Mouse (Mus musculus): Measurements from ENCODE around the gene Spint2. TPM values are rescaled to one million over a fixed set of nuclear protein-coding genes. Genes with fewer than 3 reads are reported as not detected.

Gene Spint2
- polyA plus RNA-seq, 1 experiment from 2014 or later, result 98.5 TPM

DNA sequence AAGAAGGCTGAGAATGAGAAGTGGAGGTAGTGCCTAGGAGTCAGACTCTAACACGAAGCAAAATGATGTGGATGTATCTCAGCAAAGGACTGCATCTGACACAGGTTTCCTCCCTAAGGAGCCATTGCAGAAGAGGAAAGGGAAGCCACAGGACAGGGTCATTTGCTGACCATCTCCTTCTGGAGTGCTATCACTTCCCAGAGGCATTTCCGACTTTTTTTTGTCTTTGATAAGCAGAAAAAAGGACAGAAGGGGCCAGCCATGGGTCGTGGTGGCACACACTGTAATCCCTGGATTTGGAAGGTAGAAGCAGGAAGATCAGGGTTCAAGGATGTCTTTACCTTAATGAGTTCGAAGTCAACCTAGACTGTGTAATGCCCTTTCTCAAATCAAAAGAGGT is 45.1 kb downstream of the Spint2 start:
- Histone ChIP-seq H3K9ac (ENCODE audit: low read length) (no peak overlapping the region), H3K4me2 (ENCODE audit: low read length) (no peak overlapping the region), H3K36me3 (ENCODE audit: control insufficient read depth, insufficient read depth, low read length) (no peaks in the 10 kb centered on the region), H3K4me1 (ENCODE audit: control insufficient read depth in 2 of 2, insufficient read depth in 2 of 2, low read length in 2 of 2) (peaks cover 12 to 36% of the 10 kb centered on the region in 2 experiments), H3K9me3 (ENCODE audit: control insufficient read depth, low read length) (no peaks in the 10 kb centered on the region), H3K27ac (replicated peaks in 1 of 2; ENCODE audit: control insufficient read depth in 1 of 2, insufficient read depth in 1 of 2, low read depth in 2 of 2, low read length in 2 of 2) (peak overlapping the region in 1 of 2 experiments; percentile 33; a peak in 1 of 4 replicates), H3K27me3 (ENCODE audit: control insufficient read depth, insufficient read depth, low read length) (peaks cover 2% of the 10 kb centered on the region), H3K4me3 (ENCODE audit: control insufficient read depth in 1 of 2, insufficient read depth in 1 of 2, low read depth in 1 of 2, low read length in 2 of 2) (no peak overlapping the region)
- ATAC-seq (ENCODE audit: insufficient number of reproducible peaks, insufficient read depth, low FRiP score, low read depth), result no peak
- WGBS, result 64% methylated on average over 4 of the region's 4 CpGs

DNA sequence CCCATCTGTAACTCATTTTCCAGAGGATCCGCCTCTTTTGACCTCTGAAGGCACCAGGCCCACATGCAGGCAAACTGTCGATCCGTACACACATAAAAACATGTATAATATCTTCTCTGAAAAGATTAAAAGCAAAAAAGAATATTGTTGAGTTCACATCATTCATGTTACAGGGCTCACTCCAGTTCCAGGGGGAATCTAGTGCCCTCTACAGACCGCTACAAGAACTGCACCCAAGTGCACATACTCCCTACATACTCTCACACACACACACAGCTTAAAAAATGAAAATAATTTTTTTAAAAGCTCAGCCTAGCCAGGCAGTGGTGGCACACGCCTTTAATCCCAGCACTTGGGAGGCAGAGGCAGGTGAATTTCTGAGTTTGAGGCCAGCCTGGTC is 47.1 kb downstream of the Spint2 start:
- H3K4me1 ChIP-seq (ENCODE audit: control insufficient read depth in 2 of 2, insufficient read depth in 2 of 2, low read length in 2 of 2), result peaks cover 12 to 35% of the 10 kb centered on the region in 2 experiments
- H3K9me3 ChIP-seq (ENCODE audit: control insufficient read depth, low read length), result no peaks in the 10 kb centered on the region
- WGBS, result 78% methylated on average over 5 of the region's 5 CpGs
- H3K4me2 ChIP-seq (ENCODE audit: low read length), result no peak overlapping the region
- no peak overlapping the region for H3K4me3 ChIP-seq (ENCODE audit: control insufficient read depth in 1 of 2, insufficient read depth in 1 of 2, low read depth in 1 of 2, low read length in 2 of 2)
- peak overlapping the region; percentile 84 to 87; a peak in 3 of 4 replicates for H3K27ac ChIP-seq (replicated peaks in 1 of 2; ENCODE audit: control insufficient read depth in 1 of 2, insufficient read depth in 1 of 2, low read depth in 2 of 2, low read length in 2 of 2)
- no peak overlapping the region for H3K9ac ChIP-seq (ENCODE audit: low read length)
- H3K27me3 ChIP-seq (ENCODE audit: control insufficient read depth, insufficient read depth, low read length), result peaks cover 8% of the 10 kb centered on the region
- no peak for ATAC-seq (ENCODE audit: insufficient number of reproducible peaks, insufficient read depth, low FRiP score, low read depth)
- H3K36me3 ChIP-seq (ENCODE audit: control insufficient read depth, insufficient read depth, low read length), result no peaks in the 10 kb centered on the region

DNA sequence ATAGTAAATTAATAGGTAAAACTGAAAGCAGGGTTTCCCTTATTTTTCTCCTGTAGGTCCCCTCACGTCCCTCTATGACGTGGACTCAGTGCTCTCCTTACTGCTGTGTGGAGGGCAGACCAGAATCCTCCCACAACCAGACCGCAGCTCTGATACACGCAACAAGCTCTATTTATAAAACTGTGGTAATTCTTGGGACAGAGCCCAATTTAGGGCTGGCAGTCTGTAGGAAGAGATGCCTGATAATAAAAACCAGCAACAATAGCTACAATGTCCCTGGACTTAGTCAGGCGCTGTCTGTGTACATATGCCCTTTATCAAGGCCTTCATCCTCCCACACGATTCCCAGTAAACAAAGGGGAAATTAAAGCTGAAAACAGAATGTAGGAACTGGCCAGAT is 48.0 kb downstream of the Spint2 start:
- peak; percentile 23; the same call in 1 of the 2 replicates for ATAC-seq (ENCODE audit: insufficient number of reproducible peaks, insufficient read depth, low FRiP score, low read depth)

DNA sequence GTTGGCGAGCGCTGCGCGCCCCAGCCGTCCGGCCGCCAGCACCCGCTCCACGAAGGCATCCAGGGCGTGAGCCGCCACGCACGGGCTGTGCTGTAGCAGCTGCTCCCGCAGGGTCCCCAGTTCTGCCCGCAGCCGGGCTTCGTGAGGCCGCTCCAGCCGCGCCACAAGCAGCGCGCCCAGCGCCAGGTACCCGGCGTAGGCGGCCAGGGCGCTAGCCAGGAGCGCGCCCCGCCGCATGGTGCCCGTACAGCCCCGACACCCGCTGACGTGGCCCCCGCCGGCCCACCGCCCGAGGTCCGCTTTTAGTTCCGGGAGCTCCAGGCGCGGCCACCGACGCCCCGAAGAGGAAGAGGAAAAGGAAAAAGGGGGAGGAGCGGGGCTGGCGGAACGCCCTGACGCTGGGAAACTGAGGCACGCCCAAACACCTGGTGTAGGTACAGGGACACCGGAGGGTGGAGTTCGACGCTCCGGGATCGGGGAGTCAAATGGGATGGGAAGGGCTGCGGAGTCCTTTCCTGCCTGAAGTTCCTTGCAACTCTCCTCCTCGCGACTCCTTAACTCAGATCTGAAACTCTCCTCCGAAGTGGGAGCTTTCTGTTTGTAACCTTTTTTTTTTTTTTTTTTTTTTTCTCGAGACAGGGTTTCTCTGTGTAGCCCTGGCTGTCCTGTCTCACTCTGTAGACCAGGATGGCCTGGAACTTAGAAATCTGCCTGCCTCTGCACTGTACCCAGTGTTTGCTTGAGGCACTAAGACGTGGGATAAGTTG is 49.3 kb downstream of the Spint2 start, which contains the start of gene Kcnk6:
Kcnk6 (minus strand) TSS at position 269 of the 767 bp plus-strand sequence.
- H3K9ac ChIP-seq (ENCODE audit: low read length), result peak within 1 kb of the TSS; percentile 87
- H3K9me3 ChIP-seq (ENCODE audit: control insufficient read depth, low read length), result no peaks in the 10 kb centered on the region
- 2% methylated on average over 58 of the region's 62 CpGs for WGBS
- no peaks in the 10 kb centered on the region for H3K36me3 ChIP-seq (ENCODE audit: control insufficient read depth, insufficient read depth, low read length)
- H3K27me3 ChIP-seq (ENCODE audit: control insufficient read depth, insufficient read depth, low read length), result peaks cover 8% of the 10 kb centered on the region
- peak within 1 kb of the TSS; percentile 54 to 63 for H3K4me3 ChIP-seq (ENCODE audit: control insufficient read depth in 1 of 2, insufficient read depth in 1 of 2, low read depth in 1 of 2, low read length in 2 of 2)
- ATAC-seq (ENCODE audit: insufficient number of reproducible peaks, insufficient read depth, low FRiP score, low read depth), result peak; percentile 14; the same call in 1 of the 2 replicates
- H3K4me2 ChIP-seq (ENCODE audit: low read length), result peak within 1 kb of the TSS; percentile 95
- H3K4me1 ChIP-seq (ENCODE audit: control insufficient read depth in 2 of 2, insufficient read depth in 2 of 2, low read length in 2 of 2), result peaks cover 9 to 25% of the 10 kb centered on the region in 2 experiments
- H3K27ac ChIP-seq (replicated peaks in 1 of 2; ENCODE audit: control insufficient read depth in 1 of 2, insufficient read depth in 1 of 2, low read depth in 2 of 2, low read length in 2 of 2), result peak within 1 kb of the TSS; percentile 34 to 84; a peak in 3 of 4 replicates

More for the DNA sequence above, 48.0 kb downstream of the Spint2 start:
- 0 out of 2 replicates have a peak overlapping the region, but pooled peaks have one; percentile 41 for H3K9ac ChIP-seq (ENCODE audit: low read length)
- WGBS, result 9% methylated on average over 6 of the region's 6 CpGs
- no peaks in the 10 kb centered on the region for H3K36me3 ChIP-seq (ENCODE audit: control insufficient read depth, insufficient read depth, low read length)
- H3K4me2 ChIP-seq (ENCODE audit: low read length), result peak overlapping the region; percentile 30; the same call in 1 of the 2 replicates
- peaks cover 8% of the 10 kb centered on the region for H3K27me3 ChIP-seq (ENCODE audit: control insufficient read depth, insufficient read depth, low read length)
- no peaks in the 10 kb centered on the region for H3K9me3 ChIP-seq (ENCODE audit: control insufficient read depth, low read length)
- H3K27ac ChIP-seq (replicated peaks in 1 of 2; ENCODE audit: control insufficient read depth in 1 of 2, insufficient read depth in 1 of 2, low read depth in 2 of 2, low read length in 2 of 2), result peak overlapping the region; percentile 84 to 87
- H3K4me3 ChIP-seq (ENCODE audit: control insufficient read depth in 1 of 2, insufficient read depth in 1 of 2, low read depth in 1 of 2, low read length in 2 of 2), result no peak overlapping the region
- H3K4me1 ChIP-seq (ENCODE audit: control insufficient read depth in 2 of 2, insufficient read depth in 2 of 2, low read length in 2 of 2), result peaks cover 9 to 26% of the 10 kb centered on the region in 2 experiments

DNA sequence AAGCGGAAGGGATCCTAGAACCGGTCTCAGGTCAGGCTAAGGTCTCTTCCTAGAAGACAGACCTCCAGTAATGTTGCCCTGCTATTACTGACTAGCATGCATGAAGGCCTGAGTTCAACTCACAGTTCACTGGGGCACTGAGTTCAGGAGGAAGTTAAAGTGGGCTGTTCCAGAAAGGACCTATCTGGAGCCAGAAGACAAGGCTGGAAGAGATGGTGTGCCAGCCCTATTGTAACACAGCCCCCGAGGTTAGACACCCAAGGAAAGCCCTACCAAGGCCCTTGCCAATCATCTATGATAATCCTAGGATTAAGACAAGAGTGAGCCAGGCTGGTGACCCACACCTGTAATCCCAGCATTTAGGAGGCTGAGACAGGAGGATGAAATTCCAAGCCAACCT is 50.2 kb downstream of the Spint2 start:
- WGBS, result 31% methylated on average over 3 of the region's 3 CpGs
- H3K4me2 ChIP-seq (ENCODE audit: low read length), result peak overlapping the region; percentile 95
- ATAC-seq (ENCODE audit: insufficient number of reproducible peaks, insufficient read depth, low FRiP score, low read depth), result no peak
- no peaks in the 10 kb centered on the region for H3K9me3 ChIP-seq (ENCODE audit: control insufficient read depth, low read length)
- H3K4me1 ChIP-seq (ENCODE audit: control insufficient read depth in 2 of 2, insufficient read depth in 2 of 2, low read length in 2 of 2), result peaks cover 9 to 21% of the 10 kb centered on the region in 2 experiments
- H3K27ac ChIP-seq (replicated peaks in 1 of 2; ENCODE audit: control insufficient read depth in 1 of 2, insufficient read depth in 1 of 2, low read depth in 2 of 2, low read length in 2 of 2), result peak overlapping the region in 1 of 2 experiments; percentile 79; a peak in 2 of 4 replicates
- H3K36me3 ChIP-seq (ENCODE audit: control insufficient read depth, insufficient read depth, low read length), result no peaks in the 10 kb centered on the region
- H3K4me3 ChIP-seq (ENCODE audit: control insufficient read depth in 1 of 2, insufficient read depth in 1 of 2, low read depth in 1 of 2, low read length in 2 of 2), result peak overlapping the region; percentile 54 to 63
- peaks cover 8% of the 10 kb centered on the region for H3K27me3 ChIP-seq (ENCODE audit: control insufficient read depth, insufficient read depth, low read length)
- H3K9ac ChIP-seq (ENCODE audit: low read length), result peak overlapping the region; percentile 87

DNA sequence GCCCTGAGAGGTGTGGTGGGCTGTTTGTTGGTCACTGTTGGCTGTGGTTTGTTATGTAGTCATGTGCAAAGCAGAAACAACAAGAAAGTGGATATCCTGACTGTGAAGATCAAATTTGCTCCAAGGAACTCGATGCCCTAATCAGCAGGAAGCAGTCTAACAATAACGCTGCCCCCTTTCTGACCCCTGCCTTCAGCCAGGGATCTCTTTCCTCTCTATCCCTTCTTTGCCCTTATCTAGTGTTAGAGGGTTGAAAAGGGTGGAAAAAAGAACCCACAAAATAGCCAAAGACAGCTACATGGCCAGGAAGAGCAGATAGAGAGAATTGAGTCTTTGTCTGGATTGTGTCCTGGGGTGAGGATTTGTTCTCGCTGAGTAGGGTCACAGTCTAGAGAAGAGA is 51.2 kb downstream of the Spint2 start:
- Histone ChIP-seq H3K4me1 (ENCODE audit: control insufficient read depth in 2 of 2, insufficient read depth in 2 of 2, low read length in 2 of 2) (peaks cover 9 to 20% of the 10 kb centered on the region in 2 experiments), H3K27me3 (ENCODE audit: control insufficient read depth, insufficient read depth, low read length) (peaks cover 8% of the 10 kb centered on the region), H3K36me3 (ENCODE audit: control insufficient read depth, insufficient read depth, low read length) (no peaks in the 10 kb centered on the region), H3K4me3 (ENCODE audit: control insufficient read depth in 1 of 2, insufficient read depth in 1 of 2, low read depth in 1 of 2, low read length in 2 of 2) (no peak overlapping the region), H3K9me3 (ENCODE audit: control insufficient read depth, low read length) (no peaks in the 10 kb centered on the region), H3K27ac (replicated peaks in 1 of 2; ENCODE audit: control insufficient read depth in 1 of 2, insufficient read depth in 1 of 2, low read depth in 2 of 2, low read length in 2 of 2) (no peak overlapping the region), H3K4me2 (ENCODE audit: low read length) (no peak overlapping the region), H3K9ac (ENCODE audit: low read length) (no peak overlapping the region)
- ATAC-seq (ENCODE audit: insufficient number of reproducible peaks, insufficient read depth, low FRiP score, low read depth), result no peak
- 23% methylated on average over 3 of the region's 3 CpGs for WGBS

DNA sequence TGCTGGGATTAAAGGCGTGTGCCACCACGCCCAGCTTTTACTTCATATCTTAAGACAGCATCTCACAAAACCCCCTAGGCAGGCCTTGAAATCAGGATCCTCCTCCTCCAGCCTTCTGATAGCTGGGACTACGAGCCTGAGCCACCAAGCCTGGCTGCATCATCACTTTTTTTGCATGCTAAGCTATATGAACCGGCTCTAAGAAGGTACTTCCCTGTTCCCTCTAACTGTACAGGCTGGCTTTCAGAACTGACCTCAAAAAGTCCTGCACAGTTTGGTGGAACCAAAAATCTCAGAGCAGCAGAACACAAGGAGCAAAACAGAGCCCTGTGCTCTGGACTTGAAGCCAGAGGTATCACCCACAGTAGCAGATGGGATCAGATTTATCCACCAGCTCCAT is 53.5 kb downstream of the Spint2 start:
- H3K27ac ChIP-seq (replicated peaks in 1 of 2; ENCODE audit: control insufficient read depth in 1 of 2, insufficient read depth in 1 of 2, low read depth in 2 of 2, low read length in 2 of 2), result no peak overlapping the region
- ATAC-seq (ENCODE audit: insufficient number of reproducible peaks, insufficient read depth, low FRiP score, low read depth), result no peak
- H3K4me2 ChIP-seq (ENCODE audit: low read length), result no peak overlapping the region
- peaks cover 0 to 8% of the 10 kb centered on the region in 2 experiments; a peak in 3 of 4 replicates for H3K4me1 ChIP-seq (ENCODE audit: control insufficient read depth in 2 of 2, insufficient read depth in 2 of 2, low read length in 2 of 2)
- H3K9me3 ChIP-seq (ENCODE audit: control insufficient read depth, low read length), result no peaks in the 10 kb centered on the region
- no peak overlapping the region for H3K4me3 ChIP-seq (ENCODE audit: control insufficient read depth in 1 of 2, insufficient read depth in 1 of 2, low read depth in 1 of 2, low read length in 2 of 2)
- H3K9ac ChIP-seq (ENCODE audit: low read length), result no peak overlapping the region
- peaks cover 8% of the 10 kb centered on the region for H3K27me3 ChIP-seq (ENCODE audit: control insufficient read depth, insufficient read depth, low read length)
- H3K36me3 ChIP-seq (ENCODE audit: control insufficient read depth, insufficient read depth, low read length), result 0 out of 2 replicates have a peak, but pooled peaks cover 13% of the 10 kb centered on the region
- 66% methylated on average over 4 of the region's 4 CpGs for WGBS

All from heart, embryonic 14.5 days (tissue).